In genomic region chr14:24833211-24833610, GRCm38 (mm10) we compare ENCODE assay signal across 16 mouse cellular contexts.
DNase-seq lines count a peak whose midpoint lies in the region; ATAC-seq lines count a peak whose summit lies in the region.
"Had no signal": no experiment of that assay in that cellular context is flagged by ENCODE, and none has a peak within 500 bp of the region (broad histone marks: within the 10 kb centered on the region; RNA-seq: fewer than 3 reads in every experiment).

No protein-coding gene starts in this region.

- WGBS in hindbrain, embryonic 13.5 days: 23% methylated on average over 2 of the region's 2 CpGs
- 10% methylated on average over 2 of the region's 2 CpGs for WGBS in hindbrain, embryonic 16.5 days
- WGBS in forebrain, embryonic 16.5 days: 32% methylated on average over 2 of the region's 2 CpGs
- 10% methylated on average over 2 of the region's 2 CpGs for WGBS in midbrain, embryonic 14.5 days

- H3K27ac ChIP-seq in hindbrain, embryonic 13.5 days: peak overlapping the region; percentile 24
- no peak overlapping the region for H3K27ac ChIP-seq in hindbrain, embryonic 16.5 days (ENCODE audit: low read depth, low read length)
- H3K27ac ChIP-seq in forebrain, embryonic 16.5 days (ENCODE audit: low read length): 0 out of 2 replicates have a peak overlapping the region, but pooled peaks have one; percentile 4
- 0 out of 2 replicates have a peak overlapping the region, but pooled peaks have one; percentile 20 for H3K27ac ChIP-seq in midbrain, embryonic 14.5 days (replicated peaks; ENCODE audit: low read depth, low read length)
- H3K27ac ChIP-seq: embryonic facial prominence, embryonic 12.5 days; liver, embryonic 13.5 days had no signal

- H3K36me3 ChIP-seq in hindbrain, embryonic 13.5 days: no peaks in the 10 kb centered on the region
- H3K36me3 ChIP-seq in hindbrain, embryonic 16.5 days (ENCODE audit: control insufficient read depth, insufficient read depth, low read length): no peaks in the 10 kb centered on the region
- no peaks in the 10 kb centered on the region for H3K36me3 ChIP-seq in forebrain, embryonic 16.5 days (ENCODE audit: control insufficient read depth, insufficient read depth)
- H3K36me3 ChIP-seq in midbrain, embryonic 14.5 days (ENCODE audit: control insufficient read depth, insufficient read depth, low read length): no peaks in the 10 kb centered on the region
- H3K36me3 ChIP-seq: embryonic facial prominence, embryonic 12.5 days; liver, embryonic 13.5 days had no signal

- no peaks in the 10 kb centered on the region for H3K27me3 ChIP-seq in hindbrain, embryonic 13.5 days
- H3K27me3 ChIP-seq in hindbrain, embryonic 16.5 days (replicated peaks; ENCODE audit: control insufficient read depth, insufficient read depth, low read length): no peaks in the 10 kb centered on the region
- no peaks in the 10 kb centered on the region for H3K27me3 ChIP-seq in forebrain, embryonic 16.5 days (replicated peaks; ENCODE audit: control insufficient read depth, insufficient read depth, low read length)
- H3K27me3 ChIP-seq in midbrain, embryonic 14.5 days (ENCODE audit: control insufficient read depth, insufficient read depth, low read length): no peaks in the 10 kb centered on the region
- H3K27me3 ChIP-seq: embryonic facial prominence, embryonic 12.5 days; liver, embryonic 13.5 days had no signal

- no peaks in the 10 kb centered on the region for H3K9me3 ChIP-seq in hindbrain, embryonic 13.5 days
- no peaks in the 10 kb centered on the region for H3K9me3 ChIP-seq in hindbrain, embryonic 16.5 days (ENCODE audit: control insufficient read depth, low read length)
- no peaks in the 10 kb centered on the region for H3K9me3 ChIP-seq in forebrain, embryonic 16.5 days (ENCODE audit: control insufficient read depth, low read length)
- no peaks in the 10 kb centered on the region for H3K9me3 ChIP-seq in midbrain, embryonic 14.5 days (ENCODE audit: control insufficient read depth, low read length)
- H3K9me3 ChIP-seq: liver, embryonic 13.5 days had no signal

- H3K4me1 ChIP-seq in hindbrain, embryonic 13.5 days (replicated peaks): peaks cover 42% of the 10 kb centered on the region
- H3K4me1 ChIP-seq in hindbrain, embryonic 16.5 days (ENCODE audit: control insufficient read depth, insufficient read depth, low read depth, low read length): peaks cover 16% of the 10 kb centered on the region
- peaks cover 19% of the 10 kb centered on the region for H3K4me1 ChIP-seq in forebrain, embryonic 16.5 days (replicated peaks; ENCODE audit: control insufficient read depth, insufficient read depth, low read length)
- H3K4me1 ChIP-seq in midbrain, embryonic 14.5 days (ENCODE audit: control insufficient read depth, insufficient read depth, low read length): peaks cover 28% of the 10 kb centered on the region
- H3K4me1 ChIP-seq: liver, embryonic 13.5 days had no signal

- no peak overlapping the region for H3K4me2 ChIP-seq in hindbrain, embryonic 13.5 days
- no peak overlapping the region for H3K4me2 ChIP-seq in hindbrain, embryonic 16.5 days (ENCODE audit: low read length)
- no peak overlapping the region for H3K4me2 ChIP-seq in forebrain, embryonic 16.5 days (ENCODE audit: low read length)
- H3K4me2 ChIP-seq in midbrain, embryonic 14.5 days (ENCODE audit: low read length): no peak overlapping the region
- H3K4me2 ChIP-seq: embryonic facial prominence, embryonic 12.5 days; liver, embryonic 13.5 days had no signal

- DNase-seq in embryo, embryonic 10.5 days (ENCODE audit: low spot score): peak; percentile 37
- peak; percentile 72 for DNase-seq in midbrain, embryonic 14.5 days
- no peak for DNase-seq in kidney, adult 11 months
- DNase-seq in left cerebral cortex, adult 18-20 months (ENCODE audit: low spot score in 2 of 2): no peak
- DNase-seq in kidney, adult 9 months: no peak
- DNase-seq: cerebellum, adult 9-11 months; heart, postnatal 4 days; kidney, adult 18-20 months; kidney, postnatal 36 days; layer of hippocampus, adult 9-11 months; liver, embryonic 13.5 days; thymus, adult 18-20 months had no signal

- no peak overlapping the region for H3K4me3 ChIP-seq in hindbrain, embryonic 13.5 days
- no peak overlapping the region for H3K4me3 ChIP-seq in hindbrain, embryonic 16.5 days (ENCODE audit: low read length)
- no peak overlapping the region for H3K4me3 ChIP-seq in forebrain, embryonic 16.5 days (replicated peaks; ENCODE audit: low read length)
- no peak overlapping the region for H3K4me3 ChIP-seq in midbrain, embryonic 14.5 days (replicated peaks; ENCODE audit: low read depth, low read length)
- H3K4me3 ChIP-seq: embryonic facial prominence, embryonic 12.5 days; liver, embryonic 13.5 days had no signal

- no peak for ATAC-seq in hindbrain, embryonic 13.5 days (ENCODE audit: low FRiP score)
- no peak for ATAC-seq in hindbrain, embryonic 16.5 days
- ATAC-seq in forebrain, embryonic 16.5 days: peak; percentile 51; the same call in 1 of the 2 replicates
- ATAC-seq in midbrain, embryonic 14.5 days (ENCODE audit: low FRiP score, low TSS enrichment): no peak

- no peak overlapping the region for H3K9ac ChIP-seq in hindbrain, embryonic 13.5 days
- no peak overlapping the region for H3K9ac ChIP-seq in hindbrain, embryonic 16.5 days (ENCODE audit: low read depth, low read length)
- H3K9ac ChIP-seq in forebrain, embryonic 16.5 days (replicated peaks; ENCODE audit: low read depth, low read length): no peak overlapping the region
- H3K9ac ChIP-seq in midbrain, embryonic 14.5 days (replicated peaks; ENCODE audit: low read length): no peak overlapping the region
- H3K9ac ChIP-seq: embryonic facial prominence, embryonic 12.5 days; liver, embryonic 13.5 days had no signal

Comparison
In these comparisons a context has a peak if more than half of its experiments do, and no peak if none do; other contexts are left out.
1. DNase-seq: peak in embryo, embryonic 10.5 days (single experiment) and midbrain, embryonic 14.5 days (single experiment); none in kidney, adult 11 months (single experiment), left cerebral cortex, adult 18-20 months (0 of 2) and kidney, adult 9 months (single experiment).